Mouse (Mus musculus): ENCODE measurements around the gene Plekhg2. TPM values are rescaled to one million over a fixed set of nuclear protein-coding genes. Genes with fewer than 3 reads are reported as not detected.

Gene Plekhg2
- polyA plus RNA-seq, 1 experiment from 2014 or later, result 18.8 TPM

DNA sequence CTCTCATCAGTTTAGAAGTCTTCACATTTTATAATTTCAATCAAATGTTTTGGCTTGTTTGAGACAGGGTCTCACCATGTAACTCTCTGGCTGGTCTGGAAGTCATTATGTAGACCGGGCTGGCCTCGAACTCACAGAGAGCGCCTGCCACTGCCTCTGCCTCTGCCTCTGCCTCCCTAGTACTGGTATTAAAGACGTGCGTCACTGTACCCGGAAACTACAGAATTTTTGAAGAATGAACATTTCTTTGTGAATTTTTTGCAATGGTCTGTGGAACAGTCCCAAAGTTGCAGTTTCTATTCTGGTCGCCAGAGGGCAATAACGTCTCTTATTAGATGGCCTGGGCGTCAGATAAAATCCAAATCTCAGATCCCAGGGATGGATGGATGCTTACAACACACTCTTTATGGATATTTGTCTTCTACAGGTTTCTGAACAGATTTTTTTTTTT is 757 bp upstream of the Plekhg2 start:
- Histone ChIP-seq H3K27ac (ENCODE audit: low read depth, low read length) (peak overlapping the region; percentile 88), H3K9ac (ENCODE audit: low read depth, low read length) (peak overlapping the region; percentile 43; the same call in 1 of the 2 replicates), H3K4me2 (ENCODE audit: low read length) (peak overlapping the region; percentile 74), H3K36me3 (ENCODE audit: control insufficient read depth, insufficient read depth, low read length) (no peaks in the 10 kb centered on the region), H3K9me3 (ENCODE audit: control insufficient read depth, low read length) (no peaks in the 10 kb centered on the region), H3K4me1 (ENCODE audit: control insufficient read depth, insufficient read depth, low read depth, low read length) (peaks cover 33% of the 10 kb centered on the region), H3K4me3 (ENCODE audit: low read length) (peak overlapping the region; percentile 57), H3K27me3 (replicated peaks; ENCODE audit: control insufficient read depth, insufficient read depth, low read length) (no peaks in the 10 kb centered on the region)
- under 1% methylated on average over 9 of the region's 9 CpGs for WGBS
- peak; percentile 31 for ATAC-seq

DNA sequence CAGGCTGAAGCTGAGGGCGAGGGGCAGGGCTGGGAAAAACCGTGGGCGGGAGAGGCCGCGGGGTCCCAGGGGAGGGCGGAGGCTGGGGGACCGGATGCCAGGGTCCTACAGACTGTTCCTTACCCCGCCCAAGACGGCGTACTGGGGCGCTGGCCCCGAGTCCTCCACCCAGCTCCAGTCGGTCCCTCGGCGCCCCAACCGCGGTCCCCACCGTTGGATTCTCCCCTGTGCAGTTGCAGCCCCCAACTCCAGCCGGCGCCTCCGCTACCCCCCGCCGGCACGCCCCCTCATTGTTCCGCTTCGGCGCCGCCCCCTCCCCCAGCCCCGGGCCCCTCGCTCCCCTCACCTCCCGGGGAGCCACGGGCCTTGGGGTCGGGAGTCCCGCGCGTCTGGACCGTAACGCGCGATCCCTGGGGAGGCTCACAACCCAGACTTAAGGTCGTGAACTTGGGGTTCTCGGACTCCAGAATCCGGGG is 847 bp downstream of the Plekhg2 start:
- Histone ChIP-seq H3K27me3 (replicated peaks; ENCODE audit: control insufficient read depth, insufficient read depth, low read length) (no peaks in the 10 kb centered on the region), H3K36me3 (ENCODE audit: control insufficient read depth, insufficient read depth, low read length) (0 out of 2 replicates have a peak, but pooled peaks cover 4% of the 10 kb centered on the region), H3K27ac (ENCODE audit: low read depth, low read length) (peak overlapping the region; percentile 88), H3K4me3 (ENCODE audit: low read length) (peak overlapping the region; percentile 57), H3K9ac (ENCODE audit: low read depth, low read length) (peak overlapping the region; percentile 73), H3K4me2 (ENCODE audit: low read length) (peak overlapping the region; percentile 74), H3K4me1 (ENCODE audit: control insufficient read depth, insufficient read depth, low read depth, low read length) (peaks cover 27% of the 10 kb centered on the region), H3K9me3 (ENCODE audit: control insufficient read depth, low read length) (no peaks in the 10 kb centered on the region)
- ATAC-seq, result no peak
- WGBS, result under 1% methylated on average over 34 of the region's 43 CpGs

DNA sequence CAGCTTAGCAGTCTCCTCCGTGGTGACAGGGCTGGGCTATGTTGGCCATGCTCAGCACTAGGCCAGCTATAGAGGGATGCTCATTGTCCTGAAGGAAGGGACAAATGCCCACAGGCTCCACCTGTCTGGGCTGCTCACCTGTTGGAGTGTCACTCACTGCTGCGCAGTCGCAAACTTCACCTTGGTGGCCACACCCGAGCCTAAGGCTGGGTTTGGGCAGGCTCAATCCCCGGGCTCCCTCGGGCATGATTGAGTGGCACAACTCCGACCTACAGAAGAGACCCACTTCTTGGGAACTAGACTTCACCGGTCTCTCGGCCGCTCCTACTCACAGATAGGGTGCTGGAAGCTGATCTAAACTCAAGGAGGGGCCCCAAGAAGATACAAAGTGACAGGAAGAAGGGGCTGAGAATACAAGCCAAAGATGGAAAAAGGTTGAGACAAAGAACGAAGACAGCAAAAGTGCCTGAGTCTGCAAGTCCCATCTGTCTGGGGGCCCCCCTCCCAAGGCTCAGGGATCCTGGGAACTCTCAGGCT is 1.4 kb downstream of the Plekhg2 start:
- H3K4me3 ChIP-seq (ENCODE audit: low read length), result peak overlapping the region; percentile 57
- H3K9me3 ChIP-seq (ENCODE audit: control insufficient read depth, low read length), result no peaks in the 10 kb centered on the region
- peaks cover 22% of the 10 kb centered on the region for H3K4me1 ChIP-seq (ENCODE audit: control insufficient read depth, insufficient read depth, low read depth, low read length)
- 0 out of 2 replicates have a peak, but pooled peaks cover 4% of the 10 kb centered on the region for H3K36me3 ChIP-seq (ENCODE audit: control insufficient read depth, insufficient read depth, low read length)
- WGBS, result 7% methylated on average over 11 of the region's 11 CpGs
- peak overlapping the region; percentile 88 for H3K27ac ChIP-seq (ENCODE audit: low read depth, low read length)
- peak overlapping the region; percentile 73 for H3K9ac ChIP-seq (ENCODE audit: low read depth, low read length)
- H3K4me2 ChIP-seq (ENCODE audit: low read length), result peak overlapping the region; percentile 74
- no peak for ATAC-seq
- no peaks in the 10 kb centered on the region for H3K27me3 ChIP-seq (replicated peaks; ENCODE audit: control insufficient read depth, insufficient read depth, low read length)

DNA sequence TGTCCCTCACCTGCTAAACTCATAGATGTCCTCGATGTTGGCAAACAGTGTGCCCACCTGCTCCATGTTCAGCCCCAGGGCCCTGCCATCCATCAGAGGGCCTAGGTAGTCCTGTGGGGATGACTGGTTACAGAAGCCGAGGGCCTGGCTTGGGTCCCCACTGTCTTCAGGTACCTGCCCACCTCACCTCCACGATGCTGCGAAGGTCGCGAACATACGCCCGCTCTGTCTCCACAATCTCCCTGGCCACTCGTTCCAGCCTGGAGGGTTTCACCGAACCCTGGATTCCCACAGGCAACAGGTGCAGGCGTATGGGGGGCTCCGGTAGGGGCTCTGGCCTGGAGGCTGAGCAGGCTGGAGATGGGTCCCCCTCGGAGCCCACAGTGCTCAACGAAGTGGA is 2.3 kb downstream of the Plekhg2 start:
- H3K4me1 ChIP-seq (ENCODE audit: control insufficient read depth, insufficient read depth, low read depth, low read length), result peaks cover 16% of the 10 kb centered on the region
- no peak for ATAC-seq
- no peak overlapping the region for H3K4me3 ChIP-seq (ENCODE audit: low read length)
- no peak overlapping the region; the same call in 1 of the 2 replicates for H3K9ac ChIP-seq (ENCODE audit: low read depth, low read length)
- H3K9me3 ChIP-seq (ENCODE audit: control insufficient read depth, low read length), result no peaks in the 10 kb centered on the region
- 91% methylated on average over 14 of the region's 14 CpGs for WGBS
- H3K27me3 ChIP-seq (replicated peaks; ENCODE audit: control insufficient read depth, insufficient read depth, low read length), result no peaks in the 10 kb centered on the region
- no peak overlapping the region for H3K27ac ChIP-seq (ENCODE audit: low read depth, low read length)
- 0 out of 2 replicates have a peak, but pooled peaks cover 4% of the 10 kb centered on the region for H3K36me3 ChIP-seq (ENCODE audit: control insufficient read depth, insufficient read depth, low read length)
- H3K4me2 ChIP-seq (ENCODE audit: low read length), result peak overlapping the region; percentile 74

- H3K4me1 ChIP-seq (ENCODE audit: control insufficient read depth, insufficient read depth, low read depth, low read length), result peaks cover 16% of the 10 kb centered on the region
- H3K9me3 ChIP-seq (ENCODE audit: control insufficient read depth, low read length), result no peaks in the 10 kb centered on the region
- H3K4me2 ChIP-seq (ENCODE audit: low read length), result no peak overlapping the region
- no peak for ATAC-seq
- H3K4me3 ChIP-seq (ENCODE audit: low read length), result no peak overlapping the region
- H3K36me3 ChIP-seq (ENCODE audit: control insufficient read depth, insufficient read depth, low read length), result 0 out of 2 replicates have a peak, but pooled peaks cover 10% of the 10 kb centered on the region
- H3K9ac ChIP-seq (ENCODE audit: low read depth, low read length), result no peak overlapping the region
- H3K27me3 ChIP-seq (replicated peaks; ENCODE audit: control insufficient read depth, insufficient read depth, low read length), result no peaks in the 10 kb centered on the region
- no peak overlapping the region for H3K27ac ChIP-seq (ENCODE audit: low read depth, low read length)
- WGBS, result 90% methylated on average over 14 of the region's 16 CpGs
Measured at GRCm38 (mm10) chr7:28368276-28368920, 4.0 kb downstream of the Plekhg2 start.

DNA sequence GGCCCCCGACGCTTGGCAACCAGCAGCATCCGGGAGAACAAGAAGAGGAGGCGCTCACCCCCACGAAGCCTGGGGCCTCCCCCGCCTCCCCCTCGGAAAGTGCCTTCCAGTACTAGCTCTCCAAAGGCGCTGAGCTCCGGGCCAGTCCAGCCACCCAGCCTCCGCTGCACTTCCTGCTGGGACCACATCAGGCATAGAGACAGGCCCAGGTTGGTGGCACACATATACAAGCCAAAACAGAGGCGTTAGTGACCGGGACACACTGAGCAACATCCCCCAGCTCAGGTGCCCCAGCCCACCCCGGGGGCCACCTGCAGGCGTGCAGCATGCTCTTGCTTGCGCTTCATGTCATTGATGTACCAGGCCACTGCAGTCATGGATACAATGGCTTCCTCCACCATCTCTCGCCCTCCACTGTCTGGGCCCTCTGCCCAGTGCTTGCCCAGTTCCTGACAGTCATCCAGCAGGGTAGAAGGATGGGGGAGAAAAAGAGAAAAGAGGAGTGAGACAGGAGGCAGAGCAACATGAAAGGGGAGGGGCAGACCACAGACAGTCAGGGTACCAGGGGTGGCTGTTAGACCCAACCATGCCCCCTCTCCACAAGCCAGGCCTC is 4.6 kb downstream of the Plekhg2 start:
- no peak for ATAC-seq
- 87% methylated on average over 16 of the region's 16 CpGs for WGBS

DNA sequence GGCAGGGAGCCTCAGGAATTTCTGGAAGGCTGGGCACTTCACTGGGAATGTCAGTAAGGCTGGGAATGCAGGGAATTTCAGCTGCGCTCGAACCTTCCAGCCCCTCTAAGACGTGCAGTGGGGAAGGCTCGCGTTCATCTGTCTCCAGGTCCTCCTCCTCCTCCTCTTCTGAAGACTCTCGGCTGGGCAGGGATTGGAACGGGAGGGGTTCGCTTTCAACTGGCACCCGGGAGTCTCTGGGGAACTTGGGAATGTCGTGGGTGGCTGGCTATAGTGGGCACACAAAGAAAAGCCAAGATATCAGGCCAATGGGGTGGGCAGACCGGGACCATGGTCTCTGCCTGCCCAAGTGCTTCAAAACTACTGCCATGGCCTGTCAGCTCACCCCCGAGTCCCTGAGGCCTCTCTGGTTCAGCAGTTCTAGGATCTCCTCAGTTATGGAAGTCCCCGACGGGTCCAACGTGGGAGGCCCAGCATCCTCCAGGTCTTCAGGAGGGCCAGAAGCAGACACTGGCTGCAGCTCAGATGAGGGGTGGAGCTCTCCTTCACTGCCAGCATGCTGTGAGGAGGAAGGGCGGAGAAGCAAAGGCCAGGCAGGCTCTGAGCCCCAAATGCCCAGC is 9.8 kb downstream of the Plekhg2 start:
- ATAC-seq, result no peak
- Histone ChIP-seq H3K4me3 (ENCODE audit: low read length) (no peak overlapping the region), H3K9ac (ENCODE audit: low read depth, low read length) (no peak overlapping the region), H3K27me3 (replicated peaks; ENCODE audit: control insufficient read depth, insufficient read depth, low read length) (no peaks in the 10 kb centered on the region), H3K4me1 (ENCODE audit: control insufficient read depth, insufficient read depth, low read depth, low read length) (no peaks in the 10 kb centered on the region), H3K27ac (ENCODE audit: low read depth, low read length) (no peak overlapping the region), H3K36me3 (ENCODE audit: control insufficient read depth, insufficient read depth, low read length) (peaks cover 14% of the 10 kb centered on the region; the same call in 1 of the 2 replicates), H3K4me2 (ENCODE audit: low read length) (no peak overlapping the region), H3K9me3 (ENCODE audit: control insufficient read depth, low read length) (no peaks in the 10 kb centered on the region)
- 83% methylated on average over 16 of the region's 16 CpGs for WGBS

More for the DNA sequence above, 4.6 kb downstream of the Plekhg2 start:
- no peak overlapping the region for H3K4me2 ChIP-seq (ENCODE audit: low read length)
- no peak overlapping the region for H3K4me3 ChIP-seq (ENCODE audit: low read length)
- no peaks in the 10 kb centered on the region for H3K9me3 ChIP-seq (ENCODE audit: control insufficient read depth, low read length)
- H3K27ac ChIP-seq (ENCODE audit: low read depth, low read length), result no peak overlapping the region
- H3K36me3 ChIP-seq (ENCODE audit: control insufficient read depth, insufficient read depth, low read length), result 0 out of 2 replicates have a peak, but pooled peaks cover 10% of the 10 kb centered on the region
- H3K27me3 ChIP-seq (replicated peaks; ENCODE audit: control insufficient read depth, insufficient read depth, low read length), result no peaks in the 10 kb centered on the region
- H3K4me1 ChIP-seq (ENCODE audit: control insufficient read depth, insufficient read depth, low read depth, low read length), result peaks cover 16% of the 10 kb centered on the region
- no peak overlapping the region for H3K9ac ChIP-seq (ENCODE audit: low read depth, low read length)

GRCm38 (mm10) chr7:28361647-28362341 is 10.6 kb downstream of the Plekhg2 start:
- Histone ChIP-seq H3K9ac (ENCODE audit: low read depth, low read length) (no peak overlapping the region), H3K4me3 (ENCODE audit: low read length) (no peak overlapping the region), H3K9me3 (ENCODE audit: control insufficient read depth, low read length) (no peaks in the 10 kb centered on the region), H3K4me1 (ENCODE audit: control insufficient read depth, insufficient read depth, low read depth, low read length) (0 out of 2 replicates have a peak, but pooled peaks cover 4% of the 10 kb centered on the region), H3K27ac (ENCODE audit: low read depth, low read length) (no peak overlapping the region), H3K27me3 (replicated peaks; ENCODE audit: control insufficient read depth, insufficient read depth, low read length) (no peaks in the 10 kb centered on the region), H3K36me3 (ENCODE audit: control insufficient read depth, insufficient read depth, low read length) (peaks cover 11% of the 10 kb centered on the region; the same call in 1 of the 2 replicates), H3K4me2 (ENCODE audit: low read length) (no peak overlapping the region)
- 95% methylated on average over 19 of the region's 20 CpGs for WGBS
- no peak for ATAC-seq
